Mouse (Mus musculus) NIH3T3 (cell line): ENCODE data around the gene Spata13.

Experiments
- DNase-seq: peaks from one replicate; pipeline ENCODE4 v3.0.0-alpha.2; 2012; ENCODE audit warnings: low read depth

Gene Spata13

DNA sequence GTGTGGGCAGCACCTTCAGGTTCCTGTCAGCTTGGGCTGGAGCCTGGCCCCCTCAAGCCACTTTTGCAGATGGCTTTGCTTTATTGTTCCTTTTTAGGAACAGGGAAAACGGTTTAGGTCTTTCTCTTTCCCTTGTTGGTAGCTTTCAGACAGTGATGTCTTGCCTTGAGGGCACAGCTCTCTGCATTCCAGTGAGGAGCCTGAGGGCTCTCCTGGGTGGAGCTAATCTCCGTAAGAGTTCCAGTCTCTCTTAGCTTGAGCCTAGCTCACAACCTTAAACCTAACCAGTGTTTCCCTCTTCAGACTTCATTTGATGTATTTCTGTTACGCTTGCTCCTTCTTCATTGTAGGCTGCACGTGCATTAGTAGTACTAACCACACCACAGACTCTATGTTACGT lies 81.9 kb downstream of the Spata13 start:
- no peak for DNase-seq

DNA sequence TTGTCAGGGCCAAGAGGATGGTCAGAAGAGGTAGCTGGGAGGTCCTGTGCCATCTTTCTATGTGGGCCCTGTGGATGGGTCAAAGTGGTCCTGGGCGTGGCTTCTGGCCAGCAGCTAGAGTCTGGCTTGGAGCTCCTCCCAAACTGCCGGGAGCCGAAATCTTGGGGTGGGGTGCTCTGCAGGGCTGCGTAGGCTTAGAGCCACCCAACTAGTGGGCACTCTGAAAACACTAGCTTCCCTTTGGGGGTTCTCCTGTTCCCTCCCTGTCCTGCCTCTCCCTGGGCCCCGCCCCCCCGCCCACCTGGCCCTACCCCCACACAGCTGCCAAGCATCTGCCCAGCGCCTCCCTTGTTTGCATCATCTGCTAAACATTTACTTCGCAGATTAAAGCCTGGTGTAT lies 87.5 kb downstream of the Spata13 start:
- DNase-seq: no peak

DNA sequence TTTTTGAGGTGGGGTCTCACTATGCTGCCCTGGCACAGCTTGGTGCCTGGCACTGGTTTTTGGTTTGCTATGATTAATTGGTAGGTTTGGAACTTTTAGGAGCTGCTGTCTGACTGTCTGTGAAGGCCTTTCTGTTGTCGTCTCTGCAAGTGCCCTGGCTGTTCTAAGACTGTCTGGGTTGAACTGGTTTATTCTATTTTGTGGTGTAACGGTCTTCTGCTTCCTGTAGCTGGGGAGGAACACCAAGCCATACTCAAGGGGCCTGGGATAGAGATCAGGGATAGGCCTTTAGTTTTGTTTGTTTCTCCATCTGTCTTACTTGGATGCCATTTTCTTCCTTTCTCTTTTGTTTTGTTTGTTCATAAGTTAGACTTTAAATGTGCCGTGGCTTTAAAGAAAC lies 88.1 kb downstream of the Spata13 start:
- no peak for DNase-seq

DNA sequence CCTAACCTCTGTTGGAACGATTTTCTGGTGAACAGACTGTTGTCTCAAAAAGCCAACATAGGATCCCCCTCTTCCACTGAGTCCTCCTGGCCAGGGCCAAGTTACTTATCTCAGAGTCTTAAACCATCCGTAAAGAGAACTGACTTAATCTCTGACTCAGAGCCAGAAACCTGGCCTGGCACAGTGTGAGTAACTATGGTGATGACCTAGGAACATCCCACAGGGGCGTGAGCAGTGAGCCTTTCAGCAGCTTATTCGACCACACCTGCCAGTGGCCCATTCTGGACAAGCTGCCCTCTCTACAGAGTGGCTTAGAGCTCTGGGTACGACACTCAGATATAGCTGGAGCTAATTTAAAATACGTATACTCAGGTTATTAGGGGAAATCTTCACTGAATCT lies 92.3 kb downstream of the Spata13 start:
- peak; percentile 5 for DNase-seq

DNA sequence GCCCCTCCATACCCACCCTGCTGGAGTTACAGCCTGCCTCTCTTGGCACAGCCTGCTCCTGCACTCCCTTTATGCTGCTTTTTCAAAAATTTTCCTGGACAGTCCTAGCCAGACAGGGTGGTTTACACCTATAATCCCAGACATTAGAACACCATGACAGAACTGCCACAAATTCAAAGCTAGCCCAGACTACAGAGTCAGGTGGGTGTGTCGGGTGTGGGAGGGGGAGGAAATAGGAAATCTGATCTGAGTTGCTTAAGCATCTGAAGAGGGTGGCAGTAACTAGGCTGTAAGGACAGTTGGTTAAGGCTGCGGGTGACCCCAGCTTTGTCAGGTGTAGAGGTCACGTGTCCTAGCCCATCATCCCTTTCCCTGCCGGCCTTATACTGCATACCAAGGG lies 93.3 kb downstream of the Spata13 start:
- DNase-seq: no peak

DNA sequence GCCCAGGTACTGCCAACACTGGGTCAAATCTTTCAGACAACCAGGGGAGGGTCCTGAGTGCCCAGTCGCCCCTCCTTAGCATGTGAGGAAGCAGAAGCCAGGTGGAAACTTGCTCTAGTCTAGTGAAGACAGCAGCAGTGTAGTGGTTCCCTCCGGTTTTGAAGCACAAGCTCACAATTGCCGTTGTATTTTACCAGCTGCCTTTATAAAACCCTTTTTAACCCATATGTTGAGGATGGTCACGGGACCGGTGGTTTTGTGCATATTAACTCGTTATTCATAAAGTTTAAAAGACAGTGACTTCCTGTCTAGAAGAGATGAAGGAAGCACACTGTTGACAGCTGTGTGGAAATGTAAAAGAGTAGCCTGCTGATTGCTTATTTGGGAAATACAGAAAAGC lies 98.3 kb downstream of the Spata13 start:
- DNase-seq: no peak

DNA sequence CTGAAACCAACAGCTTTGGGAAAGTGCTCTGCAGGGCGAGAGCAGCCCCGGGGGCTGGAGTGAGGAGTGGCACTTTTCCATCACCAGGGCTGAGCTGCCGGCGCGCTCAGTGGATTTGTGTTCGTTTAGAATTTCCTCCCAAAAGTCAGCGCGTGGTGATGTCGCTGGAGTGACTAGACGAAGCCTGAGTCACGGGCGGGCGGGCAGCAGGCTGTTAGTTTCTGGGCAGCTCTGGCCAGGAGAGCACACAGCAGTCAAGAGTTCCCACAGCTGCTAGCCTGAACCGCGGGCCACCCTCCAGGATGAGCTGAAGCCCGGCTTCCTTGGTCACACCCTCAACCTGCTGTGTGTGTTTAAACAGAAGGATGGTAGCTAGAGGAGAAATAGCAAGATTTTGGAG lies 99.0 kb downstream of the Spata13 start:
- peak; percentile 39 for DNase-seq

DNA sequence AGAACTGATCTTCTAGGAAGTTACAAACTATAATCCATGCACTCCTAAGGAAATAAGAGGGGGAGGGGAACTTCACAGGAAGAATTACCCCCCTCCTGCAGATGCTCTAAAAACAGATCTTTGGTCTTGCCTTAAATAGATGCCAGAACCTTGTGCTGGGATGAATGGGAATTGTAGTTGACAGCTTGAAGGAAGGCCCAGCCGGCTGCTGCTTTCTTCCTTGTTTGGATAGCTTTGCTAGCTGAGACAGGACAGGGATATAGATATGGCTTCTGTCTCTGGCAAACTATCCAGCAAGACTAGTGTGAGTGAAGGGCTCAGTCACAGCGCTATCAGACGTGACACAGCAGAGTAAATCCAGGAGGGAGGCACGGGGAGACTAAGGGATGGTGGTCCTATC lies 99.9 kb downstream of the Spata13 start:
- DNase-seq: no peak

DNA sequence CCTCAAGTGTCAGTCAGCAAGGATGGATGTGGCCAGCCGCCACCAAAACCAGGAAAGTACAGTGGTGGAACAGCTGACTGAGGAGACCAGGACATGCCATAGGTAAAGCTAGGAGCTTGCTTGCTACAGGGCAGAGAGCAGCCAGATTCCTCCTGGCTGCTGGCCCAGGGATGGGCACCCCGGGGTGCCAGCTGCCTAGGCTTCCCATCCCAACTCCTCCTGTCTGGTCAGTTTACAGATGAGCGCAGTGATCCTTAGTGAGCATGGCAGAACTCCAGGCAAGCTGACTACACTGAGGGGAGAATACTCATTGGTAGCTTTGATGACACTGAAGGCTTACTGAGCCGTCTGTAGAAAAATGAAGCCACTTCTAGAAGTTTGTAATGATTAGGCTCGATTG lies 101.4 kb downstream of the Spata13 start:
- DNase-seq: no peak

DNA sequence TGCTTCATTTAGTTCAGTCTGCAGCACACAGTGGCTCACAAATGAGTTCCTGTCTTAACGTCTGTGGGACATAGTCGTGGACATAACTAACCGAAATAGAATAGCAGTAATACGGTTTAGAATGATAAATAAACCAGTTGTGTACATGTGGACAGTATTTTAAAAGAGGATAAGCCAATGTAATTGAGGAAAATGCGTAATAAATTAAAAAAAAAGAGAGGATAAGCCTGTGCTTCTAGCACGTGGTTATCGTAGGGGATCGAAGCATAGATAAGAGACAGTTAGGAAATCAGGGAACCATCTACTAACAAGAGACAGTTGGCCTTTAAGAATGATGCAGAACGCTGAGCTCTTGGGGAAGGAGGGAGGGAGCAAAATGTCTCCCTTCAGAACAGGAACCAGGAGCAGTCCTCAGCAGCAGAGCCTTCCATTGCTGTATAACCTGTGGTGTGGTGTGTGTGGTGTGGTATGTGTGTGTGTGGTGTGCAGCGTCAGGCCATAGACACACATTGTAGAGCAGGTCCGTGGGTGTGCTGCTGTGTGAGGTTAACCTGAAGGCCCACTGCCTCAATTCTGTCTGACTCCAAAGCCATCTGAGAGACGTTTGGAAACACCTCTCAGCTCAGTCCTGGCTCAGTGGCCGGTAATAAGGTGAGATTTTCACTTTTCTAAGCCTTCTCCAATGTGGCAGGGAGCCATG lies 102.2 kb downstream of the Spata13 start:
- no peak for DNase-seq

DNA sequence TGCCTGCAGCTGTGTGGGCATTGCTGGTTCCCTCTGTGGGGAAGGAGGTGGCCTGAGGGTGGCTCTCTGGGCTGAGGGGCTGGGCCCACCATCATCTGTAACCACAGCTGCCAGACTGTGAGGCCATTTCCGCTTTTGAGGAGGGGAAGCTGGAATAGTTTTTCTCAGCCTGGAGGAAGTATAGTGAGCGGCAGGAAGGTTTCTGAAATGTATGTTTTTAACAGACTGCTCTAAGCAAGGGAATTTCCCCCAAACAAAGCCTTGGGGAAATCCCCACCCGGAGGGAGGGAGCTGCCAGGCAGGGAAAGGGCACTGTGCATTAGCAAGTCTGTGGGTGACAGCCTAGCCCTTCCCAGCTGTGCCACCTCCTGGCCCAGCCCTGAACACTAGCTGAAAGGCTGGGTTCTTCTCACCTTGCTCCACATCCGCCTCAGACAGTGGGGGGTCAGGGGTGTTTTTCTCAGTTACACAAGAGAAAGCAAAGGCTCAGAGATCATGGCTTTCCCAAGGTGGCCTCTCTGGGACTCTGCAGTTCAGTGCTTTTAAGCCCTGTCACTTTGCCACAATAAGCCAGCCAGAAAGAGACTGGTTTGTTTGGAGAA lies 102.9 kb downstream of the Spata13 start:
- DNase-seq: no peak

DNA sequence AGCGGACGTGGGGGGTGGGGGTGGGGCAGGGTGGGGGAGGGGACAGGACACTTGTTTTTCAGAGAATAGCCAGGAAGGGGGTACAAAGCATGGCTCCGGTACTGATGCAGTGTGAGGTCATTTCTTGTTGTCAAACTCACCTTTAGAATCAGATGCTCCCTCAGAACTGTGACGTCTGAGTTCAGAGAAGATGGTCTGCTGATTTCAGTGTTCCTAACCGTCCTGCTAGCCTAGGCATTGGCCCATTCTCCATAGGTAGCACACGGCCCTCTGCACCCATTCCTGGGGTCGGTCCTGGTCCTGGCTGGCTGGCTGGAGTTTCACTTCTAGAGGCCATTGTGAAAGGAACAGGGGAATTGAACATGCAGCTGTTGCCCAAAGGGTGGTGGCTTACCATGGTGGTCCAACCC lies 103.4 kb downstream of the Spata13 start:
- DNase-seq: no peak

DNA sequence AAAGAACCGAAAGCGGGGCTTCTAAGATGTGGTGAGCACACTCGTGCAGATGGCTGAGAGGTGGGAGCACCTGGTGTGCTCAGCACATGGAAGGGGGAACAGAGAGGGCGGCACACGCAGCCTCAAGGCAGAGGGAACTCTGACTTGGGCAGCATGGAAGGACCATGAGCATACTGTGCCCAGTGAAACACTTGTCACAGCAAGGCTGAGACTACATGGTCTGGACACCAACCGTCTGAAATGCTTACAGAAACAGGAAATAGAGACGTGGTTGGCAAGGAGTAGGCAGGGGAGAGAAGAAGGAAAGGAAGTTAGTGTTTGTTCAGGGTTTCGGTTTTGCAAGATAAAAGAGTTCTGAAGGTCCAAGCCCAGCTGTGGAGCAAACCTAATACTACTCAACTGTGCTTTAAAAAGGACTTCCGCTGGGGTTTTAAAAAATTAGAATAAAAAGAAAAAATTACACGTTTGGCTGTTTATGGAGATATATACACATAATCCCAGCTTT lies 104.7 kb downstream of the Spata13 start:
- no peak for DNase-seq

DNA sequence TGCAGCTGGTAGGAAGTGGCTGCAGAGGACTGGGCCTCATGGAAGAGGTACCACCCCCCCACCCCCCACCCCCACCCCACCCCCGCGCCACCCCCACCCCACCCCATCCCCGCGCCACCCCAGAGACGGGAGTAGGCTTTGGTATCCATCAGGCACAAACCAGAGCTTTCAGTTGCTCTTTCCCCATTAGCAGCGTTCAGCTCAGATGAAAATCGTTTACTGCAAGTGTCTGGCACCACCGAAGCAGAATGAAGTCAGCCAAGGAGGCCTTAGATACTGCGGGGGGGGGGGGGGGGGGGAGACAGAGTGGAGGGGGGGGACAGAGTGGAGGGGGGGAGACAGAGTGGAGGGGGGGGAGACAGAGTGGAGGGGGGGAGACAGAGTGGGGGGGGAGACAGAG lies 105.4 kb downstream of the Spata13 start:
- no peak for DNase-seq

DNA sequence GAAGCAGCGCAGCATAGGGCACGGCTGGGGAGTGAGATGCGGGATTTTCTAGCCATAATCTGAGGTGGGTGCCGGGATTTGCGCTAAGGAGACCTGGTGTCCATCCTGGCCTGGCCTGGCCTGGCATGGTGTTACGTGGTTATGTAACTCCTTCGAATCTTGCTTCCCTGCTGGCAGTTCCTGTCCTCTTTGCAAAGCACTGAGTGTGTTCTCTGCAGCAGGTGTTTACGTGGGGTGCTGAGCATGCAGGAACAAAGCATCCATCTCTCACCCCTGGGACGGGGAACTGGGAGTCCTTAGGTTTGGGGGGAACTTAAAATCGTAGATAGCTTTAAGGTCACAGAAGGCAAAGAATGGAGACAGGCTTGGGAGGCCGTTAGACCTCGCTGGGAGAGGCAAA lies 105.8 kb downstream of the Spata13 start:
- DNase-seq: no peak

DNA sequence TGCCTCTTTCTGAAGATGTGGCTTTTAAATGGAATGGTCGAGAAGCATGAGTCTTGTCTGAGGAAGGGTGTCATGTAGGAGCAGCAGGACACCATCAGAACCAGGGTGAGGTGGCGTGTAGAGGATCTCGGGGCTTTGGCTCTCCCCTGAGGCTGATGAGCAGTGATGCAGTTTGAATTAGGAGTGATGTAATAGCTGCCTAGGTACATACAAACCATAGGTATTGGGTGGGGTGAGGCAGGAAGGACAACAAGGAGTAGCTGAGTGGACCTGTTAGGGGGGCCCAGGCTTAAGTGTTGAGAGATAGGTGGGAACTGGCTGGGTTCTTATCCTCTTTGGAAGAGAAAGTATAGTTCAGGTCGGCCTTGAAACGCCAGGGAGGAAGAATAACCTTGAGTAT lies 106.7 kb downstream of the Spata13 start:
- no peak for DNase-seq

DNA sequence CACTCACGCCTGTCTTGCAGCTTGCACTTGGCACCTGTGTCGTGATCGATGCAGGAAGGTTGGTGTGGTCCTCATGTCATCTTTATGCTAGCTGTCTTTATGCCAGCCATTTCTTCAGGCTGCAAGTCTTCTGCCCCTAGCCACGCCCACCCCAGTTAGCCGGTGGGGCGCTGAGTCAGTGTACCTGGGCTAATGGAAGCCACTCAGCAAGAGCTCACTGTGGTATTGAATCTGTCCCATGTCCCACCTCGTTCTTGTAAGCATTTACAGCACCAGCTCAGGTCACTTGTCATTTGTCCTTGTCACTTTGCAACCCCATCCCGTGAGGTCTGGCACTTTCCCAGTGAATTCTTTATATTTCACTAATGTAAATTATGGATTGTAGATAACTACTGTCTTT lies 107.2 kb downstream of the Spata13 start:
- DNase-seq: no peak

DNA sequence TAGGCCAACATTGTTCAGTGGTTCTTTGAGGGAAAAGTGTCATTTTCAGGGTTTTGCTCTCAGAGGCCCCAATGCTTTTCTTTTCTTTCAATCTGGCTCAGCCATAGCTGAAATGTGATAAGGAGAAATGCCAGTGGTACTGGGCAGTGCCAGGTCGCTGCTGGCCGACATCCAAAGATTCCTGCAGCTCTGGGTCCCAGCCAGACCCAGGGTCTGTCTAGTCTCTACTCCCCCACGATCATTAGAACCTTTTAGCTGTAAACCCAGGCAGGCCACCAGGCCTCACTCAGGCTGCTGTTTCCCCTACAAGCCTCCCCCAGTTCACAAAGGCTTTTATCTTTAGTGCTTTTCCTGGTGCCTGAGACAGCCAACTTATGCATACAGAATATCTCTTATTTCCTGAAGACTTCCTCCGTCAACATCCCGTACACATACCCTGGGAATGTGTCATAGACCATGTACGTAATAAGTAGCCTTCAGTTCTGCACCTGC lies 107.7 kb downstream of the Spata13 start:
- no peak for DNase-seq

DNA sequence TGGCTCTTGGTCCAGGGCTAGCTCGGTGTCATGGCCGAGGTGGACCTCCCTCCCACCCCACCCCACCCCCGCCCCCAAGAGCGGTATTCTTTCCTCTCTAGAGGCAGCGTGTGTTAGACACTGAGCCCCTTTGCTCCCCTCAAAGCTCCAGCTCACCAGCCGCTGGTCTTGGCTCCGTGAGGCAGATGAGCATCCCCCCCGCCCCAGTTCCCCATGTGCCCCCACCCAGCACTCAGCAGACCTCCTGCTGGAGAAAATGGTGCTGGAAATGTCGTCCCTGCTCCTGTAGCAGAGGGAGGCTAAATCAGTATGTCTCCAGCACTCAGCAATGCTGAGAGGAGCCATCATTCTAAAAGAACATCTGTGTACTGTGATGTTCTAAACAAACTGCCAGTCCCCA lies 109.9 kb downstream of the Spata13 start:
- no peak for DNase-seq

DNA sequence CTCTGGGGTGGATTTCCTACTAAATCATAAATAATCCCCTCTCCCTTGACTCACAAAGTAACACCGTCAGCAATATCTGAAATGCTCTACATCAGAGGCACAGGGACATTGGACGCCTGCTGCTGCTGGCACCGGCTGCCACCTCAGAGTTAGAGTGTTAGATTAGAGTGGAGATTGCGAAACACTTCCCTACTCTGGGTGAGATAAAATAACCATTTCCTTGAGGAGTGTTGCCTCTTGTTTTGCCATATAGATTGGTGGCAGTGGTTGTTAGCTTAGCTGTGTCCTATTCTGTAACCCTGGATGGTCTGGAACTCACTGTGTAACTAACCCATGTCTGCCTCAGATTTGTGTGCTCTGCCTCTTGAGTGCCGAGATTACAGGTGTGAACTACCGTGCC lies 111.4 kb downstream of the Spata13 start:
- no peak for DNase-seq

DNA sequence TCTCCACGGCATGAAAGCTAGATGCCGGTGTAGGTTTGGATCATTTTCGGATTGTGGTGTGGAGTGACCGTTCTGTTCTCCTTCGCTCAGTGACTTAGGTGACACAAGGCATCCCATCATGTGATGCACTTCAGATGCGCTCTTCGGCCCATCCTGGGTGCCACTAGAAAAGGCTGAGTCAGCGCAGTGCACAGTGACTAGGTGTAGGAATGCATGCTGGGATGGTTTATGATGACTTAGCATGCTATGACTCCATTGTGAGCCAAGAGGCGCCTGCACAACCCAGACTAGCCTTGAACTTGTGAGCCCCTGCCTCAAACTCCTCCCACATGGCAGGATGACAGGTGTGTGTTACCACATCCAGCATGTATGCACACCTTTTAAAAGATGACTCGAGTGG lies 112.3 kb downstream of the Spata13 start:
- no peak for DNase-seq

DNA sequence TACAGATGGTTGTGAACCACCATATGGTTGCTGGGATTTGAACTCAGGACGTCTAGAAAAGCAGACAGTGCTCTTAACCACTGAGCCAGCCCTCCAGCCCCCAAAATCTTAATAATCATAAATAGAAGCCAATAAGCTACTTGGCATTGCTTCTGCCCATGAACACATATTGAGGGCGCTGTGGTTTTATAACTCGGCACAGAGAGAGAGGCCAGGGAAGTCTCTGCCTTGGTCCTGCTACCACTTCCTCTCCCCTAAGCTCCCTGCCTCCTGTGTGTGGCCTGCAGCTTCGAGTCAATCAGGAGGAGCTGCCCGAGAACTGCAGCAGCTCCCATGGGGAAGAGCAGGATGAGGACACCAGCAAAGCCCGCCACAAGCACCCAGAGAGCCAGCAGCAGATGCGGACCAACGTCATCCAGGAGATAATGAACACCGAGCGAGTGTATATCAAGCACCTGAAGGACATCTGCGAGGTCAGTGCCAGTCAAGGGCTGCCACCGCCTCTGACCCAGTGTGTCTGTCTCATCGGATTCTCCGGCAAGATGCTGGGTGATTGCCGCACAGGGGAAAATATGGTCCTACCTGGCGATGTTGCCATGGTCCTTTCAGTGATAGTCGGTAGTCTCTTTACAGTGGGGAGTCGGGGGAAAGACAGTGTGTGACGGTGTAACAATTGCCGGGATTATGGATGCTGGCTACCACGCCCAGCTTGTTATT lies 113.5 kb downstream of the Spata13 start:
- no peak for DNase-seq

DNA sequence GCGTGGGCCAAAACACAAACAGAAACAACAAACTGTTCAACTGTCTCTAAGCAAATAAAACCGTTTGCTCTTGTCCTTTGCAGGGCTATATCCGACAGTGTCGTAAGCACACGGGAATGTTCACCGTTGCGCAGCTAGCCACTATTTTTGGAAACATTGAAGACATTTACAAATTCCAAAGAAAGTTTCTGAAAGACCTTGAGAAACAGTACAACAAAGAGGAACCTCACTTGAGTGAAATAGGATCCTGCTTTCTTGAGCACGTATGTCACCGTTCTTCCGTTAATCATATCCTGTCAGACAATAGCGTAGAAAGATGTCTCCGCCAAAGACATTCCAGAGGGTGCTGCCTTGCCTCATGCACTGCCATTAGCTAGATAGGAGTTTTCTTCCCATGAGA lies 116.1 kb downstream of the Spata13 start:
- DNase-seq: no peak
